ENCODE assay signal across 15 mouse cellular contexts in genomic region chr3:52764166-52764565, GRCm38 (mm10).
DNase-seq lines count a peak whose midpoint lies in the region.
"Had no signal": no experiment of that assay in that cellular context is flagged by ENCODE, and none has a peak within 500 bp of the region (broad histone marks: within the 10 kb centered on the region; RNA-seq: fewer than 3 reads in every experiment).

No protein-coding gene starts in this region.

- peak; percentile 96 for DNase-seq in heart, adult 11 months
- DNase-seq in heart, adult 8-10 months (ENCODE audit: low spot score), result no peak
- DNase-seq in ovary, postnatal 36 days (ENCODE audit: low spot score), result peak; percentile 29
- no peak for DNase-seq in ovary, postnatal 10 days (ENCODE audit: low spot score)
- peak; percentile 65 for DNase-seq in adrenal gland, postnatal 14 days
- peak; percentile 31 for DNase-seq in skeletal muscle tissue, adult 2 months (ENCODE audit: low read depth, low spot score)
- DNase-seq in spleen, postnatal 10 days (ENCODE audit: low spot score in 2 of 2), result no peak
- DNase-seq in layer of hippocampus, postnatal 14 days (ENCODE audit: low spot score in 2 of 2), result no peak
- DNase-seq: cerebellum, adult 11-12 months; cerebellum, postnatal 25 days; kidney, postnatal 25 days; lung, adult 18-20 months; midbrain, embryonic 14.5 days; right cerebral cortex, adult 18-20 months; thymus, adult 2 months had no signal

Comparison
In these comparisons a context has a peak if more than half of its experiments do, and no peak if none do; other contexts are left out.
1. DNase-seq: peak in heart, adult 11 months (single experiment), ovary, postnatal 36 days (single experiment), adrenal gland, postnatal 14 days (single experiment) and skeletal muscle tissue, adult 2 months (single experiment); none in heart, adult 8-10 months (single experiment), ovary, postnatal 10 days (single experiment), spleen, postnatal 10 days (0 of 2) and layer of hippocampus, postnatal 14 days (0 of 2).